Mouse (Mus musculus): ENCODE data around the gene Zfyve27.
A peak's percentile ranks its signal among the peaks of the same experiment; 100 is the strongest.

Zfyve27 gene

DNA sequence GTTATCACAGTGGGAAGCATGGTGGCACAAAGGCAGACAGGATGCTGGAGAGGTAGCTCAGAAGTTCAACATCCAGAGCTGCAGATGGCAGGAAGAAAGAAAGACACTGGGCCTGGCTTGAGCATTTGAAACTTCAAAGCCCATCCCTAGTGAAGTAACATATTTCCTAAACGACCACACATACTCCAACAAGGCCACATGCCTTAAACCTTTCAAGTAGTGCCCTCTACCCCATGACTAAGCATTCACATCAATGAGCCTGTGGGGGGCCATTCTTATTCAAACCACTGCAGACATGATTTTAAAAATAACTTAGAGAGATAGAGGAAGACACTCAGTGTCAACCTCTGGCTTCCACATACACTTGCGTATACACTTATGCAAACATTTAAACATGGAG, 21.0 kb upstream of the Zfyve27 start:
- no peak for DNase-seq (ENCODE audit: low spot score)

DNA sequence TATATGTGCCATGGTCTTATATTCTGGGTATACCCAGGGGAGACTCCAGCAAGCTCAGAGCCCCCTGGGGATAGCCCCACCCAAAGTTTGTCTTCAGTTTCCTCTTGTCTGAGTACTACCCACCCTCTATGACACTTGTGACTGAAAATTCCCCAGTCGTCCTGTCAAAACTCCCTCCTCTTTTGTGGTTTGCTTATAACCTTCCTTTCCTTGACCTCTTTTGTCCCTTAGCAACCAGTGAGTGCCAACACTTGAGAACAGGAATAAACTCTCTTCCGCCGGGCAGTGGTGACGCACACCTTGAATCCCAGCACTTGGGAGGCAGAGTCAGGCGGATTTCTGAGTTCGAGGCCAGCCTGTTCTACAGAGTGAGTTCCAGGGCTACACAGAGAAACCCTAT, 19.7 kb upstream of the Zfyve27 start:
- DNase-seq (ENCODE audit: low spot score), result no peak

DNA sequence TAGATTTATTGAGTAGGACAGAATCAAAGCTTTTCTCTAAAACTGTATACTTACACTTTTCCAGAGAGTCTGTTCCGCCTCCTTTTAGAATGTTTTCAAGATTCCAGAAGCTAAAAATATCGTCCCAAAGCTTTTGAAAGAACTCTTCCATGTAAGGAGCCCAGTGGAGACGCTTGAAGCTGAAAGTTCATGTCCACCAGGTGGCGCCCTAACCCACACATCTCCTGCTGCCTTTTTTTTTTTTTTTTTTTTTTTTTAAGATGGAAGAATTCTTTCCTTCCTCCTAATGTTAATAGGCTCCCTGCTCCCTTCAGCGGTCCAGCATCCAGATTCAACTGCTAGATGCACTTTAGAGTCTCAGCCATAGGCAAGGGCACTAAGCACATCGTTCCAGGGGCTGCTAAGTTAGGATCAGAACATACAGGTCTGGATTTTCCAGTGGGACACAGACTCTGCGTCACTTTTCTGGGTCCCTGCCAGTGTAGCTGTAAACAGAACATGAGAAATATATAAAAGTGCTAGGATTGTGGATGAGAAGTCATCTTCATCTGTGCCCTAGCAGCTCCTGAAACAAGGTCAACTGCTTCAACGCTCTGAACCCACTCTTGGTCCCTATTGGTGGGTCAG, 19.1 kb upstream of the Zfyve27 start:
- peak; percentile 67 for DNase-seq (ENCODE audit: low spot score)

DNA sequence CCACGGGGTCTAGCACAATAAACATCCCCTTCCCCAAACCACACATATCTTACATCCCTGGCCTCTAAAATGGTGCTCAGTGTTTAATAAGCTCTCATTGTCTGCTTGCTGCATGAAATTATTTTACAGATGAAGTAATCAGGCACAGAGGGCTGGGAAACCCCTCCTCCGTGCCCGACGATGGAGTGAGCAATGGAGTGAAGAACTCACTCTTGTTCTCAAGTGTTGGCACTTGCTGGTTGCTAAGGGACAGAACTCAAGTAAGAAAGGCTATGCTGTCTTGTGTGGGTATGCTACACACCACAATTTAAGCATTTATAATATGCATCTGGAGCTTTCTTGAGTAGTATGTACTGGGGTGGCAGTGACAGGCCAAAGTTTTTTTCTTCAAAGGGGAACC, 18.5 kb upstream of the Zfyve27 start:
- DNase-seq (ENCODE audit: low spot score), result no peak

DNA sequence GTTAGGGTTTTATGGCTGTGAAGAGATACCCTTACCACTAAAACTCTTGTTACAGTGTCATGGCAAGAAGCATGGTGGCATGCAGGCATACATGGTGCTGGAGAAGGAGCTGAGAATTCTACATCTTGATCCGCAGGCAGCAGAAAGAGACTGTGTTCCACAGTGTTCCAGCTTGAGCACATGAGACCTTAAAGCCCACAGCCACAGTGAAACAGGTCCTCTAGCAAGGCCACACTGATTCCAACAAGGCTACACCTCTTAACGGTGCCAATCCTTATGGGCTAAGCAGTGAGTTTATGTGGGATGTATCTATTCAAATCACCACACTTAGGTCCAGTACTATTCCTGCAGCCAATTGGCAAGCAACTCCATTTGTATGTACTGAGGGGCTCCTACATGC, 18.0 kb upstream of the Zfyve27 start:
- no peak for DNase-seq (ENCODE audit: low spot score)

DNA sequence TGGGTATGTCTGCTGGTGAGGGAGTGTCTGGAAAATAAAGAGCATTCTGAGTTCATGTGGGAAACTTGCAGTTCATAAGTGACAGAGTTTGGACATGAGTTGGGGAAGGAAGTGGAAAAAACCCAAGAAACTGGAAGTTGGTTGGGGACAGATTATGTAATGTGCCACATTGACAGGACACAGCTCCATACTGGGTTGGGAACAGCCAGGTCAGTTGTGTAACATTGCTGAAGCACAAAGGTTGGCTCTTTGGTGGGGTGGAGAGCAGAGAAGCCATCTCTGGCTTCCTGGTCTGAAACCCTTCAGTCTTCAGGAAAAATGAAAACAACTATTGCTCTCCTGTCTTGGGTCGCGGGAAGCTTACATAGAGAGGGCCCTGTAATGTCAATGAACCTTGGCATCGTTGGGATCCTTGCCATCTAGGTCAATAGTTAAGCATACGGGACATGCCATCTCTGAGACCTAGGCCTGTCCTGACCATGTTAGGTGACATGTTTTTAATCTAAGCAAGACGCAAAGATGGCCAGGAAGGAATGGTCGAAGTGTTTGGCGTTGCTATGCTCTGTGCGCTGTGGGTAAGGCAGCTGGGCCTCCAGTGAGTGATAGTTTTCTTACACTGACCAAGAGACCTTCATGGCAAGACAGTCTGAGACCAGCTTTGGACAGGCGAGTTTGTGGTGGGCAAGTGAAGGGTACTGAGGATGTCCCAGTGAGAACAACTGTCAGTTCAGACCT, 17.3 kb upstream of the Zfyve27 start:
- no peak for DNase-seq (ENCODE audit: low spot score)

DNA sequence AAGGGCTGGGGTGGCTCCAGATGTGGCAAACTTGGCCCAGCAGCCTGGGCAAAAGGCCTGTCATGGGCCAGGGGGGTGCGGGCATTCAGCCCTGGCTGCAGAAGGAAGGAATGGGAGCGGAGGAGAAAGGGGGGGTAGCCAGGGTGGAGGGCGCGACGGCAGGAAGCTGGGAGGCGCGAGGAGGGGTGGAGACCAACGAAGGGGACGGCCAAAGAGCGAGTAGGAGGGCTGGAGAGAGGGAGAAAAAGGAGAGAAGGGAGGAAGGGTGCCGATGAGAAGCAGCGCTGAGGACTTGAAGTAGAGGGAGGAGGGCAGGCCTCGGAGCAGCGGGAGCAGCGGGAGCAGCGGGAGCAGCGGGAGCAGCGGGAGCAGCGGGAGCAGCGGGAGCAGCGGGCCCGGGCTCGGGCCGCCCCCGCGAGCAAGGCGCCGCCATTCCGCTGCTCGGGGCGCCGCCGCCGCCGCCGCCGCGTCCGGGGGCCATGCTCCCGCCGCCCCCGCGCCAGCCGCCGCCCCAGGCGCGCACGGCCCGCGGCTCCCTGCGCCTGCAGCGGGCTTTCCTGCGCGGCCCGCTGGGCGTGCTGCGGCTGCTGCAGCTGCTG, 16.5 kb upstream of the Zfyve27 start, which contains the start of gene Marveld1:
Gene Marveld1 (plus strand): TSS at position 231 of the 599 bp plus-strand sequence.
- peak; percentile 69 for DNase-seq (ENCODE audit: low spot score)

DNA sequence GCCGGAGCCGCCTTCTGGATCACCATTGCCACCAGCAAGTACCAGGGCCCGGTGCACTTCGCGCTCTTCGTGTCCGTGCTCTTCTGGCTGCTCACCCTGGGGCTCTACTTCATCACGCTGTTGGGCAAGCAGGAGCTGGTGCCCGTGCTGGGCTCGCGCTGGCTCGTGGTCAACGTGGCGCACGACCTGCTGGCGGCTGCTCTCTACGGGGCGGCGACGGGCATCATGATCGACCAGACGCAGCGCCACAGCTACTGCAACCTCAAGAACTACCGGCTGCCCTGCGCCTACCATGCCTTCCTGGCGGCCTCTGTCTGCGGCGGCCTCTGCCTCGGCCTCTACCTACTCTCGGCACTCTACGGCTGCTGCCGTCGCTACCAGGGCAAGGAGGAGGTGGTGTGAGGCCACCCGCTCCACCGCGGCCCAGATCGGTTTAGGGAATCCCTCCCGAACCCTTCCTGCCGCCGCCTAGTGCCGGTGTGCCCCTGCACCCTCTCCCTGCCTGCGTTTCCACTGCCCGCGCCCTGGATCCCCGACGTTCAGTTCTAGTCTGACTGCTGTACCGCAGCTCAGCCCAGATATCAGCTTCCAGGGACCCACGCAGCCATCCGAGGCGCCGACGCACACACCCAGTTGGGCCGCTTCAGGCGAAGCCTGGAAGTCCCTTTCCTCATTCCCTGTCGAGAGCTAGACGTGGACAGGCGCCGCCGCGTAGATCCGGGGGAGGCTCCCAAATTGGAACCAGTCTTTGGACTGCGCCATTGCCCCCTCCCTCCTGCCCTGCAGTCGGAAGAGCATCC, 15.8 kb upstream of the Zfyve27 start:
- peak; percentile 61 for DNase-seq (ENCODE audit: low spot score)

DNA sequence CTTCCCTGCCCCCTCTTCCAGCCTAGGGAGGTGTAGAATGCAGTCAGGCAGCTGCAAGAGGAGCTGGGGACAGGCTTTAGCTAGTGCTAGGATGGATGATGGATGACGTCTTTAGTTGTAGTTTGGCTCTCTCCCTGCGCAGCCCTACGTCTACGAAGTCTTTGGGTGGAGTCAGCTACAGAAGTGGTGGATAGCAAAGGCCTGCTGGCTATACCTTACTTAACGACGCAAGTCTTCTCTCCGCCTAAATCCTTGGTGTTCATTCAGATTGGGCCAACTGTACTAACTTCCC, 15.2 kb upstream of the Zfyve27 start:
- DNase-seq (ENCODE audit: low spot score), result no peak

DNA sequence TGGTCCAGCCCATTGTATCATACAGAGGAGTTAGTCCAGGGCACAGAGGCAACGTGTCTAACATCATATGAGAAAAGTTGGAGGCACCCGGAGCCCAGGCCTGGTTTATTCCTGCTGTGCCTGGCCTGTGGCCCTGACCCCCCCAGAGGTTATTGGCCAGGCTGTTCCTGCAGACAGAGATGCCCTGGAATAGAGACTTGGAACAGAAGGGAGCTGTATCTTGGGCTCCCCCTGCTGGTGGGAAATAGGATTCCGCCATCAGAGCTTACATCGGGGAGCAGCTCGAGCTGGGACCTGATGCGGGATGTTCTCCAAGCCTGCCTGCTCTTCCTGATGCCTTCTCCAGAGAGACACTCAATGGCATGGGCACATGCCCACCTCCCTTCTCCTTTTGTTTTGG, 11.8 kb upstream of the Zfyve27 start:
- peak; percentile 67 for DNase-seq (ENCODE audit: low spot score)

DNA sequence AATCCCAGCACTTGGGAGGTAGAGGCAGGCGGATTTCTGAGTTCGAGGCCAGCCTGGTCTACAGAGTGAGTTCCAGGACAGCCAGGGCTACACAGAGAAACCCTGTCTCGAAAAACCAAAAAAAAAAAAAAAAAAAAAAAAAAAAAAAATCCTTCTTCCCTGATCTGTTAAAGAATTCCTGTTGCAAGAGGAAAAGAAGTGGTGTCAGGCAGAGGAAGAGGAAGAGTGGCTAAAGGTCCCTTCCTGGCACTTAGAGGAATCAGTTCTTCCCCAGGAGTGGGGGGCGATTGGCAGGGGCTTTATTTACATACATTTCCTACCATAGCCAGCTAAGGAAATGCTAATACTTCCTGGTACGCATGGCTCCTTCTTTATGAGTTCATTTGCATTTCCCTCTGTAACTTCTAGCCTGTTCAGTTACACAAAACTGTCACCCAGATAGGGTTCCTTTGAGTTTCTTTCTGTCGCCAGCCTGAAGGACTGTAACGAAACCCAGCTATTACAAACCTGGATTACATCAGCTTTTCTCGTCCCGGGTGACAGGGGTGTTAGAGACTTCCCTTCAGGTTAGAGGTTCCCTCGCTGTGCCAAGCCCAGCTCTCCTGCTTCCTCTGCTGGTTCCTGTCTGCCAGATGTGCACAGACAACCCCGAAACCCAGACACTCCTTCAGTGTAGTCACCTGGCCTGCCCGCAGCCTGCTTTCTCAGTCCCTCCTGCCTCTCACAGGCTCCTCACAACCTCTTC, 6.1 kb upstream of the Zfyve27 start:
- DNase-seq (ENCODE audit: low spot score), result no peak

DNA sequence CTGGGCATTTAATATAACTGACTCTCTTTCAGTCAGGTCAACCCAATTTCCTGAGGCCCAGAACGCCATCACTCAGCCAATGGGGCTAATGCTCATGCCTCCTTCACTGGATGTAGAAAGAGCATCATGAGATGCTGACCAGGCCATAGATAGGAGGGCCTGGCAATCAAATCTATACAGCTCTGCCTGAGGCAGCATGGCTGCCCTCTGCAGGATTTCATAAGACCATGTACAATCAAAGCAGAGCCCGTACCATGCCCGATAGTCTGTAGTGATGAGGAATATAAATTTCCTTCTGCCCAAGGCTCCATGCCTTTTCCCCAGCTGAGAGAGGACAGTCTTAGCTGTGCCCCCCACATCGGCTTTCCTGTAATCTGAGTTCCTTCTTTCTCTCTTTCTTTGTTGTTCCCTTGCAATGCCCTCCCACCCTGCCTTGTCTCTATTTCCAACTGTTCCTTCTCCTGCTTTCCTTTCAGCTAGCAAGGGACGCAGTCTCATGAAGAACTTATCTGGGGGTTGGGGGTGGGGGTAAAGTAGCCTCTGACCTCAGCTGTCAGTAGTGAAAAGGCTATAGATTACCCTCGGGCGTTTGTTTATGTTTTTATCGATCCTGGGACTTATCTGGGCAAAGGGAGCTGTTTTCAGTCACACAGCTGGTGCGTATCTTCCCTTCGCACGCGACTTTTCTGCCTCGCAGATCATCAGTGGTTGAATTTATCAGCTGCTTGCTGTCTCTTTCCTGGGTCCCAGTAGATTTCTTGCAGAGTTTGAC, 5.3 kb upstream of the Zfyve27 start:
- no peak for DNase-seq (ENCODE audit: low spot score)

DNA sequence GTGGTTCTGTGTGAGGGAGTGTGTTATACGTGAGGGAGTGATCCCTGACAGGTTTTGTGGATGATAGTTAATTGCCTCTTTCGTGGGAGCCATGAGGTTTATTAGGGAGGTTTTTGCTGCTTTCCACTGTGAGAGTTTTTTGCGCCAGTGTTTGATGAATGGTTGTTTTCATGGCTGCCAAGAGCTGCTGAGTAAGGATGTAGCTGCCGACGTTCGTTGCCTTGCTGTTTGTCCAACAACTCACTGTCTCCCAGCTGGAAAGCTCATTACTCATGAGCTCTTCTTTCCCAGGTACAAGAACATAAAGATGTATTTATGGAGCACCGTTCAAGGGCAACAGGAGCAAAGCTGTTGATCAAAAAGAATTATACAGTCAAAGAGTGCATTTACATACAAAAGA, 437 bp downstream of the Zfyve27 start:
- DNase-seq (ENCODE audit: low spot score), result no peak

DNA sequence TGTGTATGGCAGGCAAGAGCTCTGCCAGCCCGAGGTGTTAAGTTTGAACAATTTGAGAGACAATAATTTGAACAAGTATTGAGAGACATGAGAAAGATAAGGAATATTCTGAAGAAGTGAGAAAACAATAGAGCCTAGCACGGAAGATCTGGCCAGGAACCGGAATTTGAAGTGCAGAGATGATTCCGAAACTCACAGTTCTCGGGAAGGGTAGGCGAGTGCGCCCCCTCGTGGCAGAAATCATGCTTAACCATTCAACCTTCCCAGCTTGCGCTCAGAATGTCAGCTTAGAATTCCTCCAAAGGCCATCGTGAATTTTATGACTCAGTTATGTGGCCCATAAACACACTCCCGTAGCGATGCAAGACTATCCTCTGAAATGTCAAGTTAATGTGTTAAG, 2.4 kb downstream of the Zfyve27 start:
- DNase-seq (ENCODE audit: low spot score), result peak; percentile 87

DNA sequence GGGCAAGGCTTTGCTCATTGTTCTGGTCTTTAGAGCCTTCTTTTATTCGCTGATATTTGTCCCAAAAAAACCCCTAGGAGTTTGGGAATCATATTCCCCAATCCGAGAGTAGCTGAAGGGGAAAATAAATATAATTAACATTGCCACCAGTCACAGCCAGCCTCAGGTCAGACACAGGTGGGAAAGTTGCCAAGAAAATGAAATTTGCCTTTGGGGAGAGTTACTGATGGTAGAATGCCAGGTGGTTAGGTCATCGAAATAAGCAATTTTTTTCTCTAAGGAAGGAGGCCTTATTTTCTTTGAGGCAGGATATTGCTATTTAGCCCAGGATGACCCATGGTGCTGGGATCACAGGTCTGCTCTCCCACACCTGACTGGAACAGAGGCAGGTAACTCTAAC, 3.0 kb downstream of the Zfyve27 start:
- DNase-seq (ENCODE audit: low spot score), result no peak

DNA sequence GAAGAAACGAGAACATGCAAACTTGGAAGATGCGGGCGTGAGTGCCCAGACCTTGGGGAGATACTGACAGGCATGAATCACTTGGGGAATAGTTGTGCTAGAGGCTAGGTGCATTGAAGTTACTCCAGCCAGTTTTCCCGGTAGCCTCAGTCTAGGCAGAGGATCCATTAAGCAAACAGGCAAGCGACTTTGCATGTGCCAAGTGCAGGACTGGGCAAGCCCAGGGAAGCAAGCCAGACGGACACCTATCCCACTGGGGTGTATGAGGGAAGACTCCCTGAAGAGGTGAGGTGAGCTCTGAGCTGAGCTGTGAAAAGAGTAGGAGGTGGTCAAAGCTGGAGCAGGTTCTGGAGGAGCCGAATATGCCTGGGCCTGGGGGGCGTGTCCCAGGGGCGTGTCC, 3.7 kb downstream of the Zfyve27 start:
- DNase-seq (ENCODE audit: low spot score), result no peak

DNA sequence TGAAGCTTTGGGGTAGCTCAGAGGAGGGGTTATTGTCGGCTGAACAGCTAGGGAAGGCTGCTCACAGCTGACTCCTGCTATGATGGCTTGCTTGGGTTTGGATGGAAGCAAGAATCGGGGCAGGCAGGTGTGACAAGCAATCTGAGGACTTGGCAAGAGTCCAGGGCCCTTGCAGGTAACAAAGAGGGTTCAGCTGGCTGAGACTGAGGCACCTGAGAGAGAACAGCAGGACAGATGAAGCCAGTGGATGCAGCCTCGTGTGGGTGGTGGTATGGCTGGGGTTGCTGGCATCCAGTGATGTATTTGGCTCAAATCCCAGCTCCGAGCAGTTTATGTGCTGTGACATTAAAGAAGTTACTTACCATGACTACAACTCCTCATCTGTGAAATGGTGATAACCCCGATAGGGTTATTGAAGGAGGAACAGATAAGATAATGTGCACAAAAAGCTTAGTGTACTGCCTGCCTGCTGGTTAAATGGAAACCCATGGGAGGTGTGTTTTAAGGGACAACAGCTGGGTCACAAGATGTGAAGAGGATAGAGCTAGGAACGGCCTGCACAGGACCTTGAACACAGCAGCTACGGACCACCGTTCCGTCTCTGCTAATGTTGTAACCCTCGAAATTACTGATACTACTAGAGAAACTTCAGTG, 5.7 kb downstream of the Zfyve27 start:
- no peak for DNase-seq (ENCODE audit: low spot score)

DNA sequence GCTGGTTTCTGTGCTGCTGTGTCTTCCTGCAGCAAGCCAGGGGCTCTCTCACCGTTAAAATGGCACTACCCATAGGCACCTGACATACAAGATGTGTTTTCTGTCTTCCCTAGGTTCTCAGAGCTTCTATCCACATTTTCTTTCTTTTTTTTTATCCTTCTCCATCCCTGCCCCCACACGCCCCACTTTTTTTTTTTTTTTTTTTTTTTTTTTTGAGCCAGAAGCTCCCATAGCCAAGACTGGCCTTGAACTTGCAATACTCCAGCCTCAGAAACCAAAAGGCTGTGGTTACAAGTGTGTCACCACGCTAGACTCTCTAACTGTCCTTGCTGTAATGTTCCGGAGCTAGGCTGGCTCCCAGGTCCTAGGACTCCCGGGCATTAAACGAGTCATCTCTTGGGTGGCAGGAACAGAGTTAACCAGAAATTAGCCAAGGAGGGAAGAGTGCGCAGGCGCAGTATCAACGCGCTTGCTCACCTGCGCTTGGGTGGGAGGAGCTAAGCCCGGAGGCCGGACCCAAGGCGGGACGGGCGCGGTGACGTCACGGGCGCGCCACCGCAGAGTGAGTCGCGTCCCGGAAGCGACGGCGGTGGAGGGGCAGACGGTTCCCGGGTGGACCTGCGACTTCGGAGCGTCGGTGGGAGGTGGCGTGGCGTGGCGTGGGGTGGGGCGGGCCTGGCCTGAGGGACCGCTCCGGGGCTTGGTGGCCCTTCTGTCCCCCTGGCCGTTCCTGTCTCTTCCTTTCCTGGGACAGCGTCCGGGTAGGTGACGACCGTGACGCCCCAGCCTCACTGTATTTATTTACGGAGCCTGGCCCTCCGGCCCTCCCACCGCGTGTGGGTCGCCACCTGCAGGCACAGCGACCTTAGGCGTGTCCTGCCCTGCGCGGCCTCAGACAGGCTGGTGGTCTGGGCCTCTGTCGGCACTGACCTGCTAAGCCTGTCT, 6.5 kb downstream of the Zfyve27 start:
- peak; percentile 59 for DNase-seq (ENCODE audit: low spot score)

DNA sequence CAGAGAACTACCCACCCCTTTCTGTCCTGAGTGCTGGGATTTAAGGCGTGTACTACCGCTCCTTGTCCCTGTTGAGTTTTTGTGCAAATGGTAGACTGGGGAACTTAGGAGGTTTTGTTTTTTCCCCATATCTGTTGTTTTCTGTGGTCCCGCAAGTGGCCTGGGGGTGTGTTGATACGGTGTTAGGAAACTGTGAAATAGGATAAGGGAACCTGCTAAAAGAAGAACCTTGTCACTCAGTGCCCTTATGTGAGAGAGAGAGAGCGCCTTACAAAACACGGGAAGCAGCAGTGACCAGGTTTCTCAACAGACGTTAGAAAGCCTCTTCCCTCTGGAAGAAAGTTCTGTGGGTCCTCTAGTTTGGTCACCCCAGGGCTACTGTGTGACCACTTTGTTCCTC, 13.1 kb downstream of the Zfyve27 start:
- DNase-seq (ENCODE audit: low spot score), result no peak

DNA sequence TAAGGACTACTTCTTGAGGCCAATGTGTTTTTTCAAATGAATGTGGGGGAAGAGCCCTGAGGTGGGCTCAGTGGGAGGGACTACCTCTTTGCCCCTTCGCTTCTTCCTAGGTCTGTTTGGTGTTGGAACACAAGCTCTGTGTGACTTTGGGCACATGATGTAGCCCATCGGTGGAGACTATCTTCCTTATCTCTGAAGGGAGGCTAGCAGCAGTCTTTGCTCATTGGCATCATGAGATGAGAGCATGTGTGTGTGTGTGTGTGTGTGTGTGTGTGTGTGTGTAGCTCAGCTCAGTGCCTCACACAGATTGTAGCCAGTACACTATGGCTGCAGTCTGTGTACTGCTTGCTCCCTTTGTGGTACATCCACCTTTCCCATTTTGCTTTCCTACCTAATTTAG, 13.7 kb downstream of the Zfyve27 start:
- DNase-seq (ENCODE audit: low spot score), result no peak
